Mouse (Mus musculus): ENCODE results near the gene Ezr. TPM values are rescaled to one million over a fixed set of nuclear protein-coding genes. Genes with fewer than 3 reads are reported as not detected.
A peak's percentile ranks its signal among the peaks of the same experiment; 100 is the strongest.

The Ezr gene
- polyA plus RNA-seq, 1 experiment from 2014 or later, result 97.3 TPM

DNA sequence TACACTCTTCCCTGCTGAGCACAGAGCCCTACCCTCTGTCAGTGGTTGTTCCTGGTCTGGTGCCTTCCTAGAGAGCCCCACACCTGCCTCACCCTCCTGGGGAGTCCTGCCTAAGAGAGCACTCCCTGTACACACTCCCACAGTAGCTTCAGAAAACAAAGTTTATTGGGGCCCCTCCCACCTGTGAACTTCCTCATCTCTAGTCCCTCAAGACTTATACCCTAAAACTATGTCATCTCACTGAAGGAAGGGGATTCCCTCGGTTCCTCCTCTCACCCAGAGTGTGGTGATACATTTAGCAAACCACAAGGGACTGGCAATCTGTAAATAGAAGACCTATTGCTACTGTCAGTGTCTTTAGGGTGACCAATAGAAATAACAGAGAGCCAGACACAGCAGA, 33.6 kb upstream of the Ezr start:
- DNase-seq, result no peak
- peaks cover 19% of the 10 kb centered on the region; the same call in 1 of the 2 replicates for H3K4me1 ChIP-seq (ENCODE audit: insufficient read depth)
- WGBS, result 57% methylated on average over 1 of the region's 1 CpGs
- H3K4me2 ChIP-seq, result no peak overlapping the region
- no peaks in the 10 kb centered on the region for H3K9me3 ChIP-seq (ENCODE audit: low read depth, low read length)
- H3K27ac ChIP-seq (ENCODE audit: low read depth), result no peak overlapping the region
- no peak overlapping the region for H3K9ac ChIP-seq
- H3K4me3 ChIP-seq (ENCODE audit: low read depth, low read length), result no peak overlapping the region
- no peak for ATAC-seq (ENCODE audit: insufficient read depth)
- no peak for TF ChIP-seq CTCF (IDR thresholded peaks at IDR 0.05; ENCODE audit: low read depth)
- H3K36me3 ChIP-seq (ENCODE audit: insufficient read depth), result no peaks in the 10 kb centered on the region
- H3K27me3 ChIP-seq (ENCODE audit: insufficient read depth, low read length), result no peaks in the 10 kb centered on the region

DNA sequence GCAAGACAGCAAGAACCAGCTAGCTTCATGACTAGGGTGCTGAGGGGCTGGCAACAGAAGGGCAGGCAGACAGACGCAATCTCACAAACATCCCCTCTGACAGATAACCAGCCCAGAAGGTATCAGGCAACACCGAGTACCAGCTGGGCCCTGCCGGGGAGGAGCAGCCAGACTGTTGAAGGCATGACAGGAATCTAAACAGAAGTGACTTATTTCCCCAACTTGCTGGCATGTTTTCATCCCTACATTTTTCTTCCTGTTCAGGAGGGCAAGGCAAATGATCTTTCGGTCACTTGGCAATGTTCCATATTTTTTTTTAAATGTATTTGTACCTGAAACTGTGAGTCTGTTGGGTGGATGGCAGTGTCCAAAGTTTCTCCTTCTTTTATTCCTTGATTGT, 32.1 kb upstream of the Ezr start:
- ATAC-seq (ENCODE audit: insufficient read depth) (0 out of 2 replicates have a peak, but pooled peaks have one; percentile 44), DNase-seq (peak; percentile 64)
- Histone ChIP-seq H3K4me2 (no peak overlapping the region), H3K27me3 (ENCODE audit: insufficient read depth, low read length) (no peaks in the 10 kb centered on the region), H3K4me3 (ENCODE audit: low read depth, low read length) (no peak overlapping the region), H3K9ac (no peak overlapping the region), H3K4me1 (ENCODE audit: insufficient read depth) (peaks cover 19% of the 10 kb centered on the region; the same call in 1 of the 2 replicates), H3K9me3 (ENCODE audit: low read depth, low read length) (no peaks in the 10 kb centered on the region), H3K36me3 (ENCODE audit: insufficient read depth) (no peaks in the 10 kb centered on the region), H3K27ac (ENCODE audit: low read depth) (0 out of 2 replicates have a peak overlapping the region, but pooled peaks have one; percentile 33)
- TF ChIP-seq CTCF (IDR thresholded peaks at IDR 0.05; ENCODE audit: low read depth), result no peak
- 8% methylated on average over 4 of the region's 4 CpGs for WGBS

- no peaks in the 10 kb centered on the region for H3K36me3 ChIP-seq (ENCODE audit: insufficient read depth)
- H3K9ac ChIP-seq, result no peak overlapping the region
- 16% methylated on average over 3 of the region's 3 CpGs for WGBS
- peak; percentile 57 for DNase-seq
- no peak overlapping the region for H3K4me2 ChIP-seq
- peak overlapping the region; percentile 77 for H3K27ac ChIP-seq (ENCODE audit: low read depth)
- H3K27me3 ChIP-seq (ENCODE audit: insufficient read depth, low read length), result no peaks in the 10 kb centered on the region
- H3K4me1 ChIP-seq (ENCODE audit: insufficient read depth), result peaks cover 28% of the 10 kb centered on the region; the same call in 1 of the 2 replicates
- H3K4me3 ChIP-seq (ENCODE audit: low read depth, low read length), result no peak overlapping the region
- no peaks in the 10 kb centered on the region for H3K9me3 ChIP-seq (ENCODE audit: low read depth, low read length)
- TF ChIP-seq CTCF (IDR thresholded peaks at IDR 0.05; ENCODE audit: low read depth), result peak; percentile 18; the same call in 1 of the 2 replicates
- peak; percentile 33; the same call in 1 of the 2 replicates for ATAC-seq (ENCODE audit: insufficient read depth)
Measured at GRCm38 (mm10) chr17:6812851-6813191, 30.2 kb upstream of the Ezr start.

DNA sequence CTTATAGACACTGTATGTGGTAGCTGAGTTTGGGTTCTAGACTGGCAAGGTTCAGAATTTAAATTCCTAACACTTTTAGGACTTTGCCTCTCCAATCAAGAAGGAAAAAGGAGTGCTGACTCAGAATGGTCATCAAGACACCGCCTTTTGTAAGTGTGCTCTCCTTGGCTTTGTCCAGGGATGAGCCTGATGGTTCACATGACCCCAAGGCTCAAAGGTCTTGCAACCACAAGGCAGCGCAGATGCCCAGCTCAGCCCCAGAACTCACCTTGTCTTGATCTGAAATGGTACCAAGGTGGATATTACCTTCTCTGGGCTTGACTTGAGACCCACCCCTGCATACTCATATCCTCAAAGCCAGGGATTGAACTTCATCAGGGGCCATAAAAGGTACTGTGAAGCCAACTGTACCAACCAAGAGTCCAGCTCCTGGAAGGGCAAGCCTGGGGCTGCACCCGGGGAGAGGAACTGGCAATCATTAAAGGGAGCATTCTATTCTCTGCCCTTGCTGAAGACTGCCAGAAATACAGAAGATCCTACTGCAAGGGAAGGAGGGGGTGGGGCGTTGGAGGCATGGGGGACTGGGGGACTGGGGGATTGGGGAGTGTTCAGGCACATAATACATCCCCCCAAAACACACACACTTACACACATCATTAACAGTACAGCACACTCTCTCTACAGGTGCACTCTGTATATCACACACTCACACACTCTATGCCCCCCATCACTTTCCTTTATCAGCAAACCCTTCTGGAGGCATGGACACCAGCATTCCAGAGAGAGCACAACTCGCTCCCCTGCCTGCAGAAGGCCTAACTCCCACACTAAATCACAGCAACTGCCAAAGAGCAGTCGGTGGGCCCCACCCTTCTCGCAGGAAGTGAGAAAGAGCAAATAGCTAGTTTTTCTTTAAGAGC, 29.6 kb upstream of the Ezr start:
- TF ChIP-seq CTCF (IDR thresholded peaks at IDR 0.05; ENCODE audit: low read depth), result no peak
- Histone ChIP-seq H3K27ac (ENCODE audit: low read depth) (peak overlapping the region; percentile 77), H3K27me3 (ENCODE audit: insufficient read depth, low read length) (no peaks in the 10 kb centered on the region), H3K4me1 (ENCODE audit: insufficient read depth) (peaks cover 28% of the 10 kb centered on the region; the same call in 1 of the 2 replicates), H3K36me3 (ENCODE audit: insufficient read depth) (no peaks in the 10 kb centered on the region), H3K9me3 (ENCODE audit: low read depth, low read length) (no peaks in the 10 kb centered on the region), H3K4me2 (no peak overlapping the region), H3K4me3 (ENCODE audit: low read depth, low read length) (no peak overlapping the region), H3K9ac (no peak overlapping the region)
- 37% methylated on average over 7 of the region's 7 CpGs for WGBS
- peak; percentile 54 for ATAC-seq (ENCODE audit: insufficient read depth)
- peak; percentile 59 for DNase-seq

DNA sequence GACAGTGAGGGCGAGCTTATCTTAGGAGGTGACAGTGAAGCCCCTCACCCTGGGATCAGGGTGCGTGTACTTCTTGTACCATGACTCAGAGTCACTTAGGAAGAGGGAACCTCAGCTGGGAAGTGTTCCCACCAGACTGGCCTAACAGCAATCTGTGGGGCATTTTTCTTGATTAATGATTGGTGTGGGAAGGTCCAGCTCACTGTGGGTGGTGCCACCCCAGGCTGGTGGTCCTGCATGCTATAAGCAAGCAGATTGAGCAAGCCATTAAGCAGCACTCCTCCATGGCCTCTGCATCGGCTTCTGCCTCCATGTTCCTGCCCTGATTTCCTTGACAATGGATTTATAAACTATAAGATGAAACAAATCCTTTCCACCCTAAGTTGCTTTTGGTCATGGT, 26.7 kb upstream of the Ezr start:
- ATAC-seq (ENCODE audit: insufficient read depth), result no peak
- Histone ChIP-seq H3K4me1 (ENCODE audit: insufficient read depth) (peaks cover 32% of the 10 kb centered on the region), H3K27ac (ENCODE audit: low read depth) (no peak overlapping the region), H3K4me3 (ENCODE audit: low read depth, low read length) (no peak overlapping the region), H3K9me3 (ENCODE audit: low read depth, low read length) (no peaks in the 10 kb centered on the region), H3K36me3 (ENCODE audit: insufficient read depth) (no peaks in the 10 kb centered on the region), H3K27me3 (ENCODE audit: insufficient read depth, low read length) (no peaks in the 10 kb centered on the region), H3K9ac (no peak overlapping the region), H3K4me2 (no peak overlapping the region)
- TF ChIP-seq CTCF (IDR thresholded peaks at IDR 0.05; ENCODE audit: low read depth), result no peak
- WGBS, result 32% methylated on average over 3 of the region's 3 CpGs
- no peak for DNase-seq

- Histone ChIP-seq H3K9me3 (ENCODE audit: low read depth, low read length) (no peaks in the 10 kb centered on the region), H3K27ac (ENCODE audit: low read depth) (no peak overlapping the region), H3K4me2 (no peak overlapping the region), H3K4me1 (ENCODE audit: insufficient read depth) (peaks cover 31% of the 10 kb centered on the region), H3K9ac (no peak overlapping the region), H3K27me3 (ENCODE audit: insufficient read depth, low read length) (no peaks in the 10 kb centered on the region), H3K36me3 (ENCODE audit: insufficient read depth) (no peaks in the 10 kb centered on the region), H3K4me3 (ENCODE audit: low read depth, low read length) (no peak overlapping the region)
- 71% methylated on average over 8 of the region's 8 CpGs for WGBS
- no peak for ATAC-seq (ENCODE audit: insufficient read depth)
- no peak for TF ChIP-seq CTCF (IDR thresholded peaks at IDR 0.05; ENCODE audit: low read depth)
- no peak for DNase-seq
Measured at GRCm38 (mm10) chr17:6808521-6809165, 26.1 kb upstream of the Ezr start.

All from lung, embryonic 14.5 days (tissue).